Mouse (Mus musculus) T-cell, adult 2 months (primary cell): ENCODE data around the gene Mcm7.
A peak's percentile ranks its signal among the peaks of the same experiment; 100 is the strongest.

Source experiments
- DNase-seq: peaks from one replicate; pipeline ENCODE4 v3.0.0; 2022; ENCODE audit warnings: low spot score

Mcm7 gene

DNA sequence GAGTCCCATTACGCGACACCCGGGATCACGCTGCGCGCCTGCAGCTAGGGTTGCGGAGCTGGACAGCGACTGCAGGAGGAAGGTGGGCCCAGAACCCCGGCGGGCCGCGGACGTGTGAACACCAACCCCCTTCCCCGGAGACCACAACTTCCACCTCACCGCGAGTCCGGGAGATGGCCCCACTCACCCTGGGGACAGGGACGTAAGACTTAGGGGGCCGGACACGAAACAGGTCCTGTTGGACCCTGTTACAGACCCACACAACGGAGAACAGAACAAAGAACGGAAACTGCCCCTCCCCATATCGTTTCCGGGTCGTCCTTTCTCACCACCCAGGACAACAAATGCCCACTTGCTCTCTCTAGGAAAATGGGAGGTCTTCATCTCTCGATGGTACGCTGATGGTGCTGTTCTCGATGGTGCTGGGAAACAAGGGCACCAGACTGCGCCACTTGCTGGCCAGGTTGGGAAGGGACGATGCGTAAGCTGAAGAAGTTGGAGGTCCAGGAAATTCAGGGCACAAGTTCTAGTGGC, 16.7 kb downstream of the Mcm7 start, which contains the start of gene Zfp113:
Gene Zfp113 (minus strand): TSS at position 302 of the 534 bp plus-strand sequence.
- DNase-seq, result peak; percentile 92

- no peak for DNase-seq
Observed at GRCm38 (mm10) chr5:138154390-138154789, 17.8 kb downstream of the Mcm7 start.

DNA sequence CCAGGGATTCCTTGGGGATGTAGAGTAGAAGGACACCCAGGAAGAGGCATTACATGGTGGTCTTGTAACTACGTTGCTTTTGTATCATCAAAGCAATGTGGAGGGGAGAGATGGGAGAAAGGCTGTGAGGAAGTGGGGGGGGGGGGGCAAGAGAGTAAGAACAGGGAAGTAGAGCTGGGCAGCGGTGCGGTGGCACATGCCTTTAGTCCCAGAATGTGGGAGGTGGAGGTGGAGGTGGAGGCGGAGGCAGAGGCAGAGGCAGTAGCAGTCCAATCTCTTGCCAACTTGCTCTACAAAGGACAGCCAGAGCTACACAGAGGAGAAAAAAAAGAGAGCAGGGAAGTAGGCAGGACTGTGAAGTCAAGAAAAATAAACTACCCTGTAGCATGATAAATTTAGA, 33.6 kb downstream of the Mcm7 start:
- no peak for DNase-seq

- peak; percentile 37 for DNase-seq
Observed at GRCm38 (mm10) chr5:138137935-138138549, 34.2 kb downstream of the Mcm7 start.

DNA sequence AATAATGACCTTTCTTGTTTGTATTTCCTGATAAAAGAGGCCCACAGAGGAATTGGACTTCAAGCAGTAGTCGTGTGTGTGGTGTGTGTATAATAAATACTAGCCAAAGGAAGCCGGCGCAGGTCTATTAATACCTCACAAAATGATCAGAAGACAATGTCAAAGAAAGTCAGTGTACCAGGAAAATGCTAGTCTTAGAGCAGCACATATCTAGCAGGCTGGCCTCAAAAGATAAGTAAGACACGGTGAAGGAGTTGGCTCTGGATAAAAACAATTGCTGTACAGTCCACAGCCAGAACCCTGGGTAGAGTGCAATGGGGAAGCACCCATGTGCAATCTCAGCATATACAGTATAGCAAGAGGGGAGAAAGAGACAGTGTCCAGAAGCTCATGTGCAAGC, 35.0 kb downstream of the Mcm7 start:
- no peak for DNase-seq

DNA sequence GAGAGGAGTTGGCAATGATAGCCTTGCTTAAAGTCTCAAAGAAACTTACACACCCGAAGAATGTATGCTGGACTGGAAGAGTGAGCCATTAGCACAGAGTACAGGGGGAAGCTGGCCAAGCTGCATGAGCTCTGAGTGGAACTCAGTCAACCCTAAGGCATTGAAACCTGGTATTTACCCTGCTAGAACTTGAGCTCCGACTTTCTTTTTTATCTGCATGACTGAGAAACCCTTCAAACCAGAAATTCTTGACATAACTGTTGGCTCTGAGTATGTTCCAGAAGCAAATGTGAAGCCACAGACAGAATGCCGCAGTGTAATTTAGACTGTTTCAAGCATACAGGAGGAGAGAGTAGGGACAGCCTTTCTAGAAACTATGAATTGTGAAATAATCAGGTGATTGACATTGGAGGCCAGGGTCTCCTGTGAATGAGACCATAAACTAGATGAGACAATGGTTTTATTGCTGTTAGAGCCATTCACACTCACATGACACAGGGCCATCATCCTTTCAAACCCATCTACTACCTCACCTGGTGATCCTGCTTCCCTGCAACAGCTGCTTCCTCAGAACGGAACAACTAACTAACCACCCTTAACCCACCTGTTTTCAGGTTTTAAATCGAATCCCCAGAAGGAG, 39.7 kb downstream of the Mcm7 start:
- DNase-seq, result no peak

GRCm38 (mm10) chr5:138118041-138118440, 54.2 kb downstream of the Mcm7 start:
- no peak for DNase-seq

DNA sequence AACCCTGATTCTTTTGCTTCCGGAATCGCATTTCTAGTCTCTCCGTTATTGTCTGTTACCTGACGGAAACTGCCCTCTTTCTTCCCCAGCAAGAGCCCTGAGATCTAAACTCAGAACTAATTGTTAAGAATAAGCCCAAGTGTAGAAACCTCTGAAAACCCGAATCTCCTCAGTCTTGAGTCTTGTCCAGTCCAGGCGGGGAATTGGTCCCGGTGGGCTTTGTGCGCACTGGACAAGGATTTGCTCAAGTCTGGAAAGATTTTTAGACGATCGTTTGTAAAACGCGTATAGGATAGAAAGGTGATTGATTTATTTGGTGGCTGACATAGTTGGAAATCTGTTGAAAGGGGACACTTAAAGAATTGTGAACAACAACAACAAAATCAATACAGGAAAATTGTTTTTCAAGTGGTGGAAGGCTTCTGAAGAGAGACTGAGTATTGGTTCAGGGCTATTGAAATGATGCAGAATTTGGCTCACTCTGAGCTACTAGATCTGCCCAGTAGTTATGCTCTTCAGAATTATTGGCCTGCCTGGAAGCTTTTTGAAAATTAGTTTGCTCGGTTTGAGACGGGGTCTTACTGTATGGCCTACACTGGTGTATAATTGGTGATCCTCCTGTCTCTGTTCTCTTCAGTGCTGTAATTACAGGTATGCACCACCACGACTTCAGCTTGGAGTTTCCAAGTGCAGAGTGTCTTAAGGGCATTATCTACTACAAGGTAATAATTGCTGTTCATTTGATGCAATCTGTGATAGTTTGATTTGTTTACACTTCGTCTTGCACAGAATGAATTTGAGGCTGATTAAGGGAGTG, 54.8 kb downstream of the Mcm7 start:
- DNase-seq, result no peak

GRCm38 (mm10) chr5:138116255-138117198, 55.7 kb downstream of the Mcm7 start, which contains the start of gene Zscan21:
Gene Zscan21 (plus strand): TSS chr5:138116903.
- peak; percentile 94 for DNase-seq
